Mouse (Mus musculus): ENCODE data around the gene Zfp607b.

DNA sequence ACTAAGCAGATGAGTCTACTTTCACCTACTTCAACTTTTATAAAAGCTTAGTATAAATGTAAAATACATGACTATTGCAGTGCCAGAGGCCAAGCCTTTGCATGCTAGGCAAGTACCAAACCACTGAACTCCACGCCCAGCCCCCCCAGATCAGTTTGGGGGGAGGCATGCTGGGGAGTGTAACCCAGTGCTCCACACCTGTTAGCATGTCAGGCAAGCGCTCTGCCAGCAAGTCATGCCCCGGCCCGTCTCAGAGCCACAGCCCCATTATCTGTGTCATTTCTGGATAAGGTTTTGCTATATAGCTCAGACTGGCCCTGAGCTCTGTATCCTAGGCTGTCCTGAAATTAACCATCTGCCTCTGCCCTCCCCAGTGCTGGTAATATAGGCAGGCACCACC lies 27.1 kb upstream of the Zfp607b start:
- TF ChIP-seq POLR2A (IDR thresholded peaks at IDR 0.05; ENCODE audit: low read depth, low read length): no peak
- TF ChIP-seq CTCF (IDR thresholded peaks at IDR 0.05; ENCODE audit: extremely low read depth, insufficient read depth, insufficient read length, insufficient replicate concordance): no peak

All from spleen, adult 2 months (tissue).